Mouse (Mus musculus): ENCODE results near the gene Dusp13.

Gene Dusp13

DNA sequence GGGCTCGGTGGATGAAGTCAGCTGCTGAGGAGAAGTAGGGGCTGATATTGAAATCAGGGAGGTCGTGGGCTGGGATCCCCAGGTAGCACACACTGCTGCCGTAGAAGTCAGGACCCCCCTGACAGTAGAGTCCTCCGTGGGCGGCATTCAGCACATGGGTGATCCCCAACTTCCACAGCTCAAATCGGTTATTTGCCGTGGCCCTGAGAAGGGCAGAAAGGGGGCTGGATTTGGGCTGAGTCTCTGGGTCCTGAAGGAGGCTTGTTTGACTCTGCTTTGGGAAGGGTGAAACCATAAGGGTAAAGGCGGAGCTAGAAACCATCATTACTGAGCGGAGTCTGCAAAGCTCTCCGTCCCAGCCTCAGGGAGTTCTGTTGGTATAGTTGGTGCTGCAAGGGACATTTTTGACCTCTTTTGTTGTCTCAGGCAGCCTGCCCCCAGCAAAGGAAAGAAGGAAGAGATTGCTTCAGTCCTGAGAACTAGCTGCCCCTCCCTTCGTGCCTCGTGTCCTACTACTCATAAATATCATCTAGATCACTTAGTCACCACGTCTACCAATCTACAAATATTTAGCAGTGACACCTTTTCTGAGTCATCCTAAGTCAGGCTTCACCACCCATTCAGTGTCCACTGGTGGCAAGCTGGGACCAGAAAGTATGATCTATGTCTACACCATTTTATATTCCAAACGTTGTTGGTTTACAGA lies 3.4 kb downstream of the Dusp13 start:
- DNase-seq (ENCODE audit: low read depth) = no peak

DNA sequence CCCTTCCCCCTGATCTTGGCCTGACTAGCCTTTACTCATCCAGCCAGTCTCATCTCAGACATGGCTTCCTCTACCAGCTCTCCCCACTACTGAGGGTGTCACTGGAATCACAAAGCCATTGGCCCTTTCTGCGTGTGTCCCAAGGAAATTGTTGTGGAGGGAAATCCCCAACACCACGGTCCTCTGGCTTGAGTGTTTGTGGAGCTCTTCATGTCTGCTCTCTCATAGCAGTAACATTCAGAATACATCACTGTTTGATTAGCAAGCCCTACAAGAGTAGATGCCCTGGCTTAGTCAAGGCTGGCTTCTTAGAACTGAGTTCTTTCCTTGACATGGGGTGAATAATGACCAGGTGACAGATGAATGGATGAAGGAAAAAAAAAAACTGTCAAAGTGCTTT lies 4.1 kb downstream of the Dusp13 start:
- DNase-seq (ENCODE audit: low read depth) = no peak

DNA sequence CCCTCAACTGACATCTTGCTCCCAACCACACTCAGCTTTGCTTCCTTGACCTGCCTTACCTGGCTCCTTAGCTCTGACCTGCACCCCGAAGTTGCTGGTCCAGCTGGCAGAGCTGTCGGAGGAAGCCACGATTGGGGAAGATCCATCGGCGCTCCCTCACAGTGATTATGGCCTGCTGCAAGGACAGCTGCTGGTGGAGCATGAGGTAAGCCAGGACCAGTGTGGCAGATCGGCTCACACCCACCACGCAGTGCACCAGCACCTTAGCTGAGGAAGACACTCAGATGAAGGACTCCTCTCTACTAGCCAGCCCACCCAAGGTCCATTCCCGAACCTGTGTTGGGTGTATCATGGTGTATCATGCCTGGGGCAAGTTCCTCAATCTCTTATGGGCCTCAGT lies 4.7 kb downstream of the Dusp13 start:
- DNase-seq (ENCODE audit: low read depth) = no peak

DNA sequence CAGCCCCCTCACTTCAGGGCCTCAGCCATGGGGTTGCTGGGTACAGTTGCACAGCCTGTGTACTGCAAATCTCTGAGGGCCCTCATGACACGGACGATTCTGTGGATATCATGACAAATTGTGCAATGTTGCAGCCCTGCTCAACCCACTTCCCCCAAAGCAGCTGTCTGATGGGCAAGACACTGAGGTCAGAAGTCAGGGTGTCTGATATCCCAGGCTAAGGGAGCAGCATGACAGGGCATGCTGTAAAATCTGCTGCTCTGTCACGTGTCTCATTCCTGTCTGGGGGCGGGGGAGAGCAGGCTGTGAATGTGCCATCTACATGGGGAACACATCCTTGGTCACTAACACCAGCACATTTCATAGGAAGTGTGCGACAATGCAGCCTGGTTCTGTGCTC lies 5.8 kb downstream of the Dusp13 start:
- no peak for DNase-seq (ENCODE audit: low read depth)

DNA sequence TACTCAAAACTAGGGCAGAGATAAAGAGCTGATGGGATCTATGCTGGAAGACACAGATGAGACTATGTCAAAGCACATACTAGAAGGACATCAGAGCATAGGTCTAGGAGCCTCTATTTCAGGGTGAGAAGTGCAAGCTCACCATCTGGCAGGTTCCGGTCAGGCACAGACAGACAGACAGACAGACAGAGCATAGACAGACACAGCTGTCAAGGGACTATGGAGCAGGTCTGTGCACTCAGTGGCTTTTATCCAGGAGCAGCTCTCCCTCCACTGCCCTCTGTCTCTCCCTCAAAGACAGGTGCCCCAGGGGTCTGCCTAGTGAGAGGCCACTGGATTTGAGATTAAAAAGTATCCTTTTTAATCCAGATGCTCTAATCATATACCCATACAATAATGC lies 6.8 kb downstream of the Dusp13 start:
- no peak for DNase-seq (ENCODE audit: low read depth)

DNA sequence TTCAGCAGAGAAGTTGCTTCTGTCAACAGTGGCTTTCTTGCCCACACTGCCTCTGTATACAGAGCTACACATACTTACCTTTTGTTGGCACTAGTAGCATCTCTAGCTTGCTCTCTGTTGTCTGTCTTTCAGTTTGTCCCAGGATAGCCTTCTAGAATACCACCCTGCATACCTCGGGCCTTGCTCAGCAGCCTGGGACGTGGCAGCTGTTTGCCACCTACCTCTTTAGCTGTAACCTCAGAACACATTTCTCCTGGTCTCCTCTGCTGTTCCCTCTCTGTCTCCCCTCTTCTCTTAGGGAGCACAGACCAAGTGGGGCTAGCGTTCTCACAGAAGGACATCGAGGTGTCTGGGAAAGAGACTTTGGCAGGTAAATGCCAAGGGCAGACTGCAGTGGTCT lies 8.5 kb downstream of the Dusp13 start:
- DNase-seq (ENCODE audit: low read depth) = no peak

DNA sequence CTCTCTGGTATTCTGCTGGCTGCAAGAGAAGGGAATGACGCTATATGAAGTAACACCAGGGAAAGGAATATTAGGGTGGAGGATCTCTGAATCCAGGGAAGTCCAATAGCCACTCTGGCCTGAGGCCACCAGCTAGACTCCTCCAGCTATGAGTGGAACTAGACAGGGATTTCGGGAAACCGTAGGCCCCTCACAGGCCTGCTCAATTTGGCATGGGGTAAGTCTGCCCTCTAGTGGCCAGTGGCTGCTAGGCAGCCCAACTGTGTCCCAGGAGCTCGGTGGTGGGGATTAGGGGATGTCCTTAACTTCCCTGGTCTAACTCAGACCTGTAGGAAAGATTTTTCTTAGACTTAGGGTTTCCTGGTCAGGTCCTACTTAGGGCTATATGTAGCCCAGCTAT lies 9.2 kb downstream of the Dusp13 start:
- peak; percentile 79 for DNase-seq (ENCODE audit: low read depth)

DNA sequence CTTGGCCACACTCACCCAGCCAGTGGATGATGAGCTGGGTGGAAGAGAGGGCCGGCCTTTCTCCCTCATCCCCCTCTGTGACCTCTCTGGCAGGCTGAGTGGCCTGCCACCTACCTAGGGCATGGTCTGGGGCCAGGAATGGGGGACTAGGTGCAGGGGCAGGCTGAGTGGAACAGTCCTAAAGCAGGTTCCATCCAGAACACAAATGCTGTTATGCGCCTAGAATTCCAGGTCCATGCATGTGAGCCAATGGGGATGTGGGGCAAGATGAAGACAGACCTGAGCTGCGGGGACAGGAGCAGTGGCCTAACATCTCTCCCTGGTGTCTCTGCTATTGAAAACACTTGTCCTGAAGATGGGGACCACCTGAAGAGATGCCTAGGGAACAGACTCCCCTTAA lies 9.7 kb downstream of the Dusp13 start:
- no peak for DNase-seq (ENCODE audit: low read depth)

DNA sequence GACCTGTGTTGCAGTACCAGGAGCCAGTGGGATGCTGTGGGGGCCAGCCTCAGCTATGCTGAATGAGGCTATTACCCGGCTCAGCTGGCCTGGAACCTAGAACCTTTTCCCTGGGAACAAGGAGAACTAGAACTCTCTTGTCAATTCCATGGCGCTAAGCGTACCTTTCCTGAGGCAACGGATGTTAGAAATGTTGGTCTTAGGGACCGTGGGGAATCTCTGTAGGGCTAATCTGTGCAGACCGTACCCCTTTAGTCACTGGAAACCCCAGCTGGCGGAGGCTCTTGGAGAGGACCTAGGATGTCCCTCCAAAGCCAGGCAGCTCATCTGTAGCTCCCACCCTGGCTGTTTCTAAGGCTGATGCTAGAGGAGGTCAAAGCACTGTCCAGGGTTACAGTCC lies 10.6 kb downstream of the Dusp13 start:
- DNase-seq (ENCODE audit: low read depth) = no peak

DNA sequence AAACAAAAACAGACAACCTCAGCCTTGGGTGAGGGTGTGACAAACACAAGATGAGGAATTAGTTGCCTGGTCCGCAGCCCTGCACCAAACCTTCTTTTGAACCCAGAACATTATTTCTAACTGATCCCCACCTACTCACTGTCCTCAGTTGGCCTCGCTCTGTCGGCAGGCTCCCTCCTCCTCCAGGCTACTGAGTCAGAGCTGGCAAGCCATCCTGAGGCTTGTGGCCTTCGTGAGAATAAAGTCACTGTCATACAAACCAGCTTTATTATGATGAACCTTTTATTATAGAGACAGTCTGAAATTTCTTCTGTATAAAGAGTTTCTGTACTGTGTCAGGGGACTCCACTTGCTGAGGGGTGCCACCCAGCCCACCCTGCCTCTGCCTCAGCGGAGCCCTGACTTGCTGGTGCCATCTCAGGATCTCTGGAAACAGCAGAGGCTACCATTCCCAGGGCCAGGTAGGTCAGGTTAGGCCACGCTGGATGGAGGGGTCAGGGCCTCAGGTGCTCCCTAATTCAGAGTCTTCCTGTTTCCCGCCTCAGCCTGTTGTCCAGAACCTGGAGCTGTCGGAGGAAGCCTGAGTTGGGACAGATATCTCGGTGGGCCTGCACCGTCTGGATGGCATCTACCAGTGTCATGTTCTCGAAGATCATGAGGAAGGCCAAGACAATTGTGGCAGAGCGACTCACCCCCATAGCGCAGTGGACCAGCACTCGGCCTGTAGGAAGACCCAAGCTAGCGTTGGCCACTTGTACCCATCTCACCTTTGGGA lies 17.7 kb downstream of the Dusp13 start:
- DNase-seq (ENCODE audit: low read depth) = no peak

DNA sequence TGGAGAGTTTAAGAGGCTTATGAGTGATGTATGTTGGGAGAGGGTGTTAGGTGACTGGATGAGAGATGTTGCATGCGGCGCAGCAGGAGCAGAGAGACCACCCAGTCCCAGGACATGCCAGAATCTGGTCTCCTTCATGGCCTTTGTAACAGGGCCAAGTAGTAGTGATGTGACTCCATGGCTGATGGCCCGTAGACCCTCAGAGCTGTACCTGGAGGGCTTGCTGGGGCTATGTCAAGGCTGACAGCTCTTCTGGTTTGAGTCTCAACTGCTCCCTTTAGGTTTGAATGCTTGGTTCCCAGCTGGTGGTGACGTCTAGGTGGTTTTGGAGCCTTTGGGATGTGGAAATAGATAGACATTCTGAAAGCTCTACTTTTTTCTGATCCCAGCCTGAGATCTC lies 21.0 kb downstream of the Dusp13 start:
- no peak for DNase-seq (ENCODE audit: low read depth)

DNA sequence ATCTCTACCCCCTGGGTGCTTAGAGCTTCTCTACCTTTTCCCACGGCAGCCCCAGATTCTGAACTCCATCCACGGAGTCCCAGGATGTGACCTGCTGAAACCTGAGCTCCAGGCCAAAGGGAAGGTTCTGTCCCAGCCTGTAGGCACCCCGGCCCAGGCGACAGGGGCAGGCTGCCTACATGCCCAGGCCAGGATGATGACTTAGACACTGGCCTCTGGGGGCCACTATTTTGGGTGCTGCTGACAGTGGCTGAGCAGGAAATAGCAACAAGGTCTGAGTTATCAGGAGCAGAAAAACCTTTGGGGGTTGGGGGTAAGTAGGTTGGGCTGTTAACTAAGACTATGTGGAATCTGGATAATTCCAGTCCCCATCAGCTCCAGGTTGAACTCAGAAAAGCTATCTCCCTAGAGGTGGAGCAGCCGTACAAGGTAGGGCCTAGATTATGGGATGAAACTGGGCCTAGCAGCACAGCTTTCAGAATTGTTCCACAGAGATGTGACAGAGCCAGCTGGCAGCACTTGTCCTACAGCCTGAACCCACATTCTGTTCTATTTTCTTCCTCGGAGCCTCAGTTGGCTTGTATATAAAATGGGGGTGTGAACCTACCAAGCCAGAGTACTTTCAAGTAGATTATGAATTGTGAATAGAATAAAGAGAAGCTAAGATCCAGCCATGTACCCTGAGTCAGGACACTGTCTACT lies 21.8 kb downstream of the Dusp13 start:
- DNase-seq (ENCODE audit: low read depth) = no peak

DNA sequence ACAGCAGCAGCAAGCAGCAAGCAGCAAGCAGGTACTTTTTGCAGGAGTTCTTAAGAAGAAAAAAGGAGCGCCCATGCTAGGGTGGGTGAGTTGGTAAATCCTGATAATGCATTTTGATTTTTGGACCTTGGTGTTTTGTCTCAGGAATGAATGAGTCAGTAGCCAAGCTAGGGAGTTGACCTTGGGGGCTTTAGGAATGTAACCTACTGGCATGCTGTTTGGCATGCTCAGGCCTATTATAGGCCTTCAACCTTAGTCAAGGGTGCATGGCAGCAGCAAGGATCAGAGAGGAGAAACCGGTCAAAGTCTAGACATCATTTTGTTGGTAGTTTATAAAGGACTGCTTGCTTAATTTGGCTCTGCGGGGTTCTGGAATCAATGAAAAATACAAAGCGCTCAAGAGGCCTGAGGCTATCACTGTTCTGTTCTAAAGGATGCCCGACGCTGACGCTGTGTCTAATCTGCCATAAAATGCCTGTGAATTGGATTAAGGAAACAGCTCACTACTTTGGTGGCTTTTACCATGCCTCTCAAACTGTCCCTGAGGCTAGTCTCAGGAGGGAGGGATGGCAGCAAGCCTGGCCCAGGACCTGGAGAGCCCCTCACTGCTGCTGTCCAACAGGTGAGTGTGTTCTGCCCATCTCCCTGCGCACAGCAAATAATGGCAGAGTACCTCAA lies 28.8 kb downstream of the Dusp13 start:
- no peak for DNase-seq (ENCODE audit: low read depth)

DNA sequence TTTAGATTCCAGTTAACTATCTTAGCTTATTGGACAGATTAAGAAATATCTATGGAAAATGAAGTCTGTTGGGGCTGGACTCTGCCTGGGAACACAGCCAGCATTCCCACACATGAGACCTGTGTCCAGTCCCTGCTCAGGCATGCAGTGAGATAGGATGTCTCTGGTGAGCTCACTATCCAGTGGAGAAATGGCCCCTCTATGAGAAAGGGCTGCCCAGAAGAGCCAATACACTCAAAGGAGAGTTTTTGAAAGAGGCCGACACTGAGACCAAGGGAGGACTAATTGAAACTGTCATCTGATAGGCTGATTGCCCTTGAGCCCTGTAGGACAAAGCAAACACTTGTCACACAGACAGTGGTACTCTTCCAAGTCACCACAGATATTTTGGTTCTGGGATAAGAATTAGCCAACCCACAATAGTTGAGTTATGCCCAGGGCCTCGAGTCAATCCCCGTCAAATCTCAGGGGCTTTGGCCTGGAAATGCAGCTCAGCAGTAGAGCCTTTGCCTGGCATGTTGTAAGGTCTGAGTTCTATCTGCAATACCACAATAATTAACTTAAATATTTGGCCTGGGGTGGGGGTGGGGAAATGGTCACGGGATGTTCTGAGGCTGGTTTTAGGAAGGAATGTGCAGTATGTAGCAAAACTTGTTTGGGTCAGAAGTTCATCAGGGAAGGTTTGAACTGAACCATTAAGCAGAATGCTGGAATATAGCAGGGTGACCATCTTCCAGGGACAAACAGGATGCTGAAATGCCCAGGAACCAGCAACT lies 30.4 kb downstream of the Dusp13 start:
- no peak for DNase-seq (ENCODE audit: low read depth)

DNA sequence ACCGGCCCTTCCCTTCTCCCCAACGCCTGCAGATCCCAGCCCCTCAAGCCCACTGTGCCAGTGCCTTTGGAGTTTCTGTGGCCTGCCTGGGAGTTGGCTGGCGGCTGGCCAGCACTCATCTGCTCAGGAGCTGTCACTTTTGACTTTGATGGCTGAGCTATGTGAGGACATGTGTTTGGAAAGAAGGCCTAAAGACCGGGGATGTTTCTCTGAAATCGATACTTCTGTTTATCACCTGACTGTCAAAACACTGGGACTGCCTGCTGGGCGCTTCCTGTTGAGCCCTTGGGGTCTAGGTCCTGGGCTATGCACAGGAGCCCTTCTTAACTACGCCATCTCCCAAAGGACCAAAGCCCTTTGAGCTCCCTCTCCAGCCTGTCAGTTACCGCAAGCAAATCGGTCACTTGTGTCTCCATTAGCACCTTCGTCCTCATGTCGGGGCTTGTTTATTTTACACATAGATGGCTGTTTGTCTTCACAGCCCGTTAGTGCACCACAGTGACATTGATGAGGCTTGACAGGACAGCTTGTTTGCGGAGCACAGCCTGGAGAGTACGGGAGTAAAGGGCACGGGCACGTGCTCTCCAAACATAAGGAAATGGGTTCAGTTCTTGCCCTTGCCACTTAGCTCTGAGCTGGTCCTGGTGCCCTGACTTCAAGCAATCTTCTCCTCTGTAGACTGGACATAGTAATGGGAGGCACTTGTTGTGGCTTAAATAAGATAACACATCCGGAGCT lies 31.2 kb downstream of the Dusp13 start:
- no peak for DNase-seq (ENCODE audit: low read depth)

DNA sequence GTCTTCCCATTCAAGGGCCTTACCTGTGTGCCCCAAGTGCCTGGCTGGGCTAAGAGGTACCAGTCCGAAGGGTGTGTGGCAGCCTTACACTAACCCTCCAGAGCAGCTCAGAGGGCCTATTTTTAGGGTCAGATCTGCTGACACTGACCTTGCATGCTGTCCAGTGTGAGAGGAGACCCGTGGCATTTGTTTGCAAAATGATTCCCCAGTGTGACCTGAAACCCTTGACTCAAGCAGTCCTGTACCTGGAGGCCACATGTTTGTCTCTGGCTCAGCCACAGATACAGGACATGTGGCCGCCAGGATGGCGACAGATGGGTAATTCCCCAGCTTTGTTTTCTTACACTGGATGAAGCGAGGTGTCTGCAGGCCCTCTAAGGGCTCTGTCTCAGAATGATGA lies 36.5 kb downstream of the Dusp13 start, which contains the start of gene Dupd1:
Gene Dupd1, minus strand, starts transcription at position 91 of the 400 bp plus-strand sequence.
- DNase-seq (ENCODE audit: low read depth) = no peak

DNA sequence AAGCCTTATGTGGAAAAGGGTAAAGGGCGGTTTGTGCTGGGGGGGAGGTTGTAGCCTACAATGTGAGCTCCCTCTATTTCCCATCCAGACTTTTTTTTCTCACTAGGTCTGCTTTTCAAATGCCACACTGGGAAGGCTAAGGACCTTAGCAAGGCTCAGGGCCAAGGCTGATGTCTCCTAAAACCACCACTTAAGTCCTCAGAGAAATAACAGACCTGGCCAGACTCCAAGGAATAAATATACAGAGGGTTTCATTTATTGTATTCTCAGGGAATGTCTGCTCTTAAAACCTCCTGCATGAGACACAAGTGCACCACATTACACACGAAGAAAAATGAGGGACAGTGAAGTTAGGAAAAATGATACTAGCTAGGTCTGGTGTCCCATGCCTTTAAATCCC lies 39.8 kb downstream of the Dusp13 start:
- no peak for DNase-seq (ENCODE audit: low read depth)

DNA sequence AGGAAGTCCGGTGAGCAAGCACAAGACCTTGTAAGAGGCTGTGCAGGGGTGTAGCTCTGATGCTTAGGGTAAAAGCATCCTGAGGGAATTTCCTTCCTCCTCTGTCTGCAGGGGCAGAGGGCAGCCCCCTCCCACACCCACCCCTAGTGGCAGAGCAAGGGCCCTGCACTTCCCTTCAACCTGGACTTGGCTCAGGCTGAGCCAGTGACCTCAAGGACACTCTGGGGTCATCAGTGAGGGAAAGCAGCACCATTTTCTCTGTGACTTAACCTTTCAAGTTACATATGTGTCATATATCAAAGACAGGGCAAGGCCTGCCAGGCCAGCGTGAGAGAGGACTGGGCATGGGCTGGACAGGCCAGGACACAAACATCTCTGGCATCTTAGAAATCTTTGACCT lies 41.4 kb downstream of the Dusp13 start:
- no peak for DNase-seq (ENCODE audit: low read depth)

DNA sequence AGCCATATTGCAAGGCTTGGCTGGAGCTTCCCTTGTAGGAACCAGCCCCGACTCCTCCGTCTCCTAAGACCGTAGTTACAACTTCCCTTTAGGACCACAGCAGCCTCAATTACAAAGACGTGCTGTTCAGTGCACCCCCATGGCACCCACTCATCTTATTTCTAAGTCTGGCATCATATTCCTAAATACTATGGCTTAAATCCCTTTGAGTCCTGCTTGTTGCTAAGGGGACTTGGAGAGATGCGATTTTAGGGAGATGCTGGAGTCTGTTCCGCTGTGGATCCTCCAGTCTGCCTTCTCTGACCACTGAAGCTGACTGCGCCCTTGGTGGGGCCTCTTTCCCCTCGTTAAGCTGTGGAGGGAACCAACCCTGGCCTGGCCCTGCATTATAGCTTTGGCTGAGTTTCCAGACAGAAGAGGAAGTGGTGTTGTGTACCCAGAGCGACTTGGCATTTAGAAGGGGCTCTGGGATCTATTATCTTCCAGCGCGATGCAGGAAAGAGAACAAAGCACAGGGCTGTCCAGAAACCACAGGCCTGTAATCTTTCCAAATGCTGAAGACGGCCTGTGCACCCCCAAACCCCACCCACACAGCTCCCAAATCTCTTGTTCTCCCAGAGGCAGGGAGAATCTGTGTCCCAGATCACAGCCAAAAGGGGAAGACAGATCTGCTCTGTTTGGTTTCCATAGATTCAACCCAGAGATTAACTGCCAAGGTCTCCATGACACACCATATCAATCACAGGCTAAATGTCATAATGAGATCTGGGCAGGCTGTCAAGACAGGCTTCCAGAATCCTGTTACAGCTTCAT lies 44.0 kb downstream of the Dusp13 start:
- DNase-seq (ENCODE audit: low read depth) = no peak

DNA sequence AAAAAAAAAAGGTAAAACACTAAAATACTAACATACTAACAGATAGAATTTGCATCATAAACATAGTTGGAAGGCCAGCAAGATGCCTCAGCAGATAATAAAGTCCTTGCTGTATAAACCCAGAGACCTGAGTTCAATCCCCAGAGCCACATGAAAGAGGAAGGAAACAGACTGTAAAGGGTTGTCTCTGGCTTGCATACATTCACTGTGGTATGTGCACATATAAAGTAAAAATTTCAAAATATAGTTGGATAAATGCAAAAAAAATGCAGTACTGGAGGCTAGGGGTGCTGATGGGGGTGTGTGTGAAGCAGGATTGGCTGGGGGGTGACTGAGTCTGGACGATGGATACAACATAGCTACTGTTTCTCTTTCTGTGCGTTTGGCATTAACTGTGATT lies 45.5 kb downstream of the Dusp13 start:
- no peak for DNase-seq (ENCODE audit: low read depth)
